Mouse (Mus musculus): ENCODE measurements around the gene Tmem119.
"Not testable (repeated sequence)": the region's sequence is repeated elsewhere in the genome, so short reads cannot be mapped to it uniquely, and the experiment has no call there.

The Tmem119 gene

GRCm38 (mm10) chr5:113788645-113789044 is 11.7 kb downstream of the Tmem119 start:
- DNase-seq (ENCODE audit: low spot score) = peak; percentile 45

- no peak for DNase-seq (ENCODE audit: low spot score)
These were observed 13.3 kb downstream of the Tmem119 start for GRCm38 (mm10) chr5:113786985-113787384.

GRCm38 (mm10) chr5:113784104-113784503 is 16.2 kb downstream of the Tmem119 start:
- peak; percentile 62 for DNase-seq (ENCODE audit: low spot score)

GRCm38 (mm10) chr5:113783581-113784001 is 16.7 kb downstream of the Tmem119 start:
- DNase-seq (ENCODE audit: low spot score) = peak; percentile 52

GRCm38 (mm10) chr5:113782624-113783023 is 17.7 kb downstream of the Tmem119 start:
- no peak for DNase-seq (ENCODE audit: low spot score)

GRCm38 (mm10) chr5:113781875-113782274 is 18.4 kb downstream of the Tmem119 start:
- no peak for DNase-seq (ENCODE audit: low spot score)

GRCm38 (mm10) chr5:113781254-113781653 is 19.1 kb downstream of the Tmem119 start:
- DNase-seq (ENCODE audit: low spot score) = no peak

GRCm38 (mm10) chr5:113780763-113781162 is 19.6 kb downstream of the Tmem119 start:
- no peak for DNase-seq (ENCODE audit: low spot score)

- no peak for DNase-seq (ENCODE audit: low spot score)
These were observed 20.1 kb downstream of the Tmem119 start for GRCm38 (mm10) chr5:113780082-113780752.

GRCm38 (mm10) chr5:113779569-113779968 is 20.7 kb downstream of the Tmem119 start:
- DNase-seq (ENCODE audit: low spot score) = no peak

GRCm38 (mm10) chr5:113777728-113778127 is 22.6 kb downstream of the Tmem119 start:
- not testable (repeated sequence) for DNase-seq (ENCODE audit: low spot score)

- DNase-seq (ENCODE audit: low spot score) = no peak
These were observed 23.5 kb downstream of the Tmem119 start for GRCm38 (mm10) chr5:113776896-113777226.

- no peak for DNase-seq (ENCODE audit: low spot score)
These were observed 24.0 kb downstream of the Tmem119 start for GRCm38 (mm10) chr5:113776128-113776895.

- no peak for DNase-seq (ENCODE audit: low spot score)
These were observed 24.7 kb downstream of the Tmem119 start for GRCm38 (mm10) chr5:113775585-113775984.

- peak; percentile 94 for DNase-seq (ENCODE audit: low spot score)
These were observed 26.7 kb downstream of the Tmem119 start for GRCm38 (mm10) chr5:113773664-113774063.

GRCm38 (mm10) chr5:113772905-113773519 is 27.3 kb downstream of the Tmem119 start:
- no peak for DNase-seq (ENCODE audit: low spot score)

GRCm38 (mm10) chr5:113772450-113772895 is 27.8 kb downstream of the Tmem119 start, which contains the start of the genes Sart3 and Iscu:
Gene Sart3, minus strand, starts transcription at chr5:113772510.
Gene Iscu, plus strand, starts transcription at chr5:113772748.
- DNase-seq (ENCODE audit: low spot score) = peak; percentile 98

- peak; percentile 96 for DNase-seq (ENCODE audit: low spot score)
These were observed 28.8 kb downstream of the Tmem119 start for GRCm38 (mm10) chr5:113771213-113772162.

- no peak for DNase-seq (ENCODE audit: low spot score)
These were observed 31.5 kb downstream of the Tmem119 start for GRCm38 (mm10) chr5:113768806-113769205.

- DNase-seq (ENCODE audit: low spot score) = no peak
These were observed 34.4 kb downstream of the Tmem119 start for GRCm38 (mm10) chr5:113765641-113766526.

- no peak for DNase-seq (ENCODE audit: low spot score)
These were observed 35.9 kb downstream of the Tmem119 start for GRCm38 (mm10) chr5:113764426-113764825.
